Mouse (Mus musculus): ENCODE results near the gene Tmod2. TPM values are rescaled to one million over a fixed set of nuclear protein-coding genes. Genes with fewer than 3 reads are reported as not detected.
"Not testable (repeated sequence)": the region's sequence is repeated elsewhere in the genome, so short reads cannot be mapped to it uniquely, and the experiment has no call there.

Gene Tmod2
- total RNA-seq (2021) = 100 to 1,000 TPM; 382 to 386 TPM
- long read RNA-seq, full-length matches to known transcripts = 18 of 89 reads
- long read RNA-seq, partial matches to known transcripts = 1 of 89 reads
- long read RNA-seq, other reads (novel, unspliced or antisense) = 70 of 89 reads

DNA sequence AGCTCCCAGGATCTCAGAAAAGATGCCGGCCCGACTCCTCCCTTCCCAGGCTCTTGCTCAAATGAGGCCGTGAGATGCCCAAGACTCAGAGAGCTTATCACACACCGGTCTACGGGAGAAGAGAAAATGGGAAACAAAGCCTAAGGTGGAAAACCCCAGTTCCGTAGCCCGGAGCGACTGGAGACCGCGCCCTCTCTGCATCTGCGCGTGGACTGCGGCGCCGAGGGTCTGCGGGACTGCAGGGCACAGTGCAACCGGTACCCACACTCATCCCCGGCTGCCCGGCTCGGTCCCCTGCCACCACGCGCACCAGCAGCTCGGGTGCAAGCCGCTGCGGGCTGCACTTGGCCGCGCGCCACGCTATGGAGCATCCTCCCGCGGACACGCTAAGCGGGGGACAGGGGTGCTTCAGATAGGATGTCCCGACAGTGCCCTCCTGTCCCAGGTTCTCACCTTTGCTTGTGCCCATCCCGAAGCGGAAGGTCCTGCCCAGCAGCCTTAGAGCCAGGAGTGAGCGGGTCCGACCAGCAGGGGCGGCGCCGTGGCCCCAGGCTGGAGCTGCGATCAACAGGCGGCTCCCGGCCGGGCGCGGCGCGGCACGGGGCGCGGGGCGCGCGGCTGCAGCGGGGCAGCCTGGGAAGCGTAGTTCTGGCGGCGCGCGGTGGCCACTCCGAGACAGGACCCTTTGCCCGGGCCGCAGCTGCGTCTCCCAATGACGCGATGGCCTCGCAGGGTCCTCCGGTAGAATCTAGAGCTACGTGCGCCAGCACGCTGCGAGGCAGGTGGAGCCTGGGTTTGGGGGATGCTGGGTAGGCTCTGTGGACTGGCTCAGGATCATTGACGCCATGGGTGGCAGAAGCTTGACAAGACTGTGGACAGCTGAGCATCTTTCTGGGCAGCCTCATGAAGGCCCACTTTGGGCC lies at the start of gene Tmod2:
TSS of gene Tmod2 (minus strand) at position 755 of the 923 bp plus-strand sequence.
- DNase-seq (ENCODE audit: low spot score in 2 of 2) = peak; percentile 75 to 83

GRCm38 (mm10) chr9:75660917-75661316 lies 49.8 kb upstream of the Tmod2 start:
- peak in 1 of 2 experiments; percentile 50 for DNase-seq (ENCODE audit: low spot score in 2 of 2)

GRCm38 (mm10) chr9:75656456-75656855 lies 45.3 kb upstream of the Tmod2 start:
- DNase-seq (ENCODE audit: low spot score in 2 of 2) = not testable (repeated sequence)

GRCm38 (mm10) chr9:75653981-75654911 lies 43.1 kb upstream of the Tmod2 start:
- DNase-seq (ENCODE audit: low spot score in 2 of 2) = no peak

- DNase-seq (ENCODE audit: low spot score in 2 of 2) = no peak
These were observed 34.3 kb upstream of the Tmod2 start for GRCm38 (mm10) chr9:75645405-75645804.

DNA sequence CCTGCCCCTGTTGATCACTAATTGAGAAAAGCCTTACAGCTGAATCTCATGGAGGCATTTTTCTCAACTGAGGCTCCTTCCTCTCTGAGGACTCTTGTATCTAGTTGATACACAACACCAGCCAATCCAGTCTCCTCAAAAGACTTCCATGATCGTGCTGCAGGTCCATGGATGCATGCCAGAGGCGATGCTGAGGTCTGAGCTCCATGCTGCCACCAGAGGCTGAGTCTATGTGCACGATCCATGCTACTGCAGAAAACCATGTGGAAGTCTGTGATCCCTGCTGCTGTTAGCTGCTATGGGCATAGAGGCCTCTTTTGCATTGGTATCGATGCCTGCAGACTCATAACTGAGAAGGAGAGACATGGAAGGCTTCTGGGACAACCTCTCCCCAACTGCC lies 23.1 kb upstream of the Tmod2 start:
- no peak for DNase-seq (ENCODE audit: low spot score in 2 of 2)

DNA sequence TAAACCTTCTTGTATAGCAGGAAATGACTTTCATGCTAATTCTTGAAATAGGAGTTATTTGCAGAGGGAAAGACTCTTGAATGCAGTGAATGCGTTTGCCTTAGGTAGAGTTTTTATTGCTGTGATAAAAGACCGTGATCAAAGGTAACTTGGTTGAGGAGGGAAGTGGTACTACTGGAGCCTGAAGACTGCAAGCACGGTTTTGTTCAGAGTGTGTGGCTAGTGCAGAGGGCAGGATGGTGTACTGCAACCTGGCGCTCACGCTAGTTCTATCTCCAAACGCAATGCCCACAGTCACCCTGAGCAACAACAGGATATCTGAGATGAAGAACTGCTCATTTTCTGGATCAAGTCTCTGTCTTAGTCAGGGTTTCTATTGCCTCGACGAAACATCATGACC lies 22.5 kb upstream of the Tmod2 start:
- no peak for DNase-seq (ENCODE audit: low spot score in 2 of 2)

DNA sequence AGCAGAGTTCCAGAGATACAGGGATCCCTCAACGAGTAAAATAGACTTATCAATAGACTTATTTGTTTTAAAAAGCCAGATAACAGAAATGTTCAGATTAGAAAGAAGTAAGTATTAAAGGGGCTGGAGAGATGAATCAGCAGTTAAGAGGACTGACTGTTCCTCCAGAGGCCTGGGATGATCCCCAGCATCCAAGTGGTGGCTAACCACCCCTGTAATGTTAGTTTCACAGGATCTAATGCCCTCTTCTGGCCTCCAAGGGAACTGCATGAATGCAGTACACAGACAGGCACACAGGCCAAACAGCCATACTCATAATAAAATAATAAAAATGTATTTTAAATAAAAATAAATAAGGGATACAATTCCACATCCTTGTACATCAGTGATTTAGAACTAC lies 21.8 kb upstream of the Tmod2 start:
- no peak for DNase-seq (ENCODE audit: low spot score in 2 of 2)

GRCm38 (mm10) chr9:75632111-75632510 lies 21.0 kb upstream of the Tmod2 start:
- no peak for DNase-seq (ENCODE audit: low spot score in 2 of 2)

GRCm38 (mm10) chr9:75630823-75631454 lies 19.8 kb upstream of the Tmod2 start:
- DNase-seq (ENCODE audit: low spot score in 2 of 2) = no peak

GRCm38 (mm10) chr9:75626308-75626604 lies 15.1 kb upstream of the Tmod2 start:
- DNase-seq (ENCODE audit: low spot score in 2 of 2) = peak in 1 of 2 experiments; percentile 19

GRCm38 (mm10) chr9:75625556-75626307 lies 14.6 kb upstream of the Tmod2 start, which contains the start of gene Lysmd2:
Lysmd2 (plus strand) TSS chr9:75625741.
- peak; percentile 74 to 79 for DNase-seq (ENCODE audit: low spot score in 2 of 2)

DNA sequence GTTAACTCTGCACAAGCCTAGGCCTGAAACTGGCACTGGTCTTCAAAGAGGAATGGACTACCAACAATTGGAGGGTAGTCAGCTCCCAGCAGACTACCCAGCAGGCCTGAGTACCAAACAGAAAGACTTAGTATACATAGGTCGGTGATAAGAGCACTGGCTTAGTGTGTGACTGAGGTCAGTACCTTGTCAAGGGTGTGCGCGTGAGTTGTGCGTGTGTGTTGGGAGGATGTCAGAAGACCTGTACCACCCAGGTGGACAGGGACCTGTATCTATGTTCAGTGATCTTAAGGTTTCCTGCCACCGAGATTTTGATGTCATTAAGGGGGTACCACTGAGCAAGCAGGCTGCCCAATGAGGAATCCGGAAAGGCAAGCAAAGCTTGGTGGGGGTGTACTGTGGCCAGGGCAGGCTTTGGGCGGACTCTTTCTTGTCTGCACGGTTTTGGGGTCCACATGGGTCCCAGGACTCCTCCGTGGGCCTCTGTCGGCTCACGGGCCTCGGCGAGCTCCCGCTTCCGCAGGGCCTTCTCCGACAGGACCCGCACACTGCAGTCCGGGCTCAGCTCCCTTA lies 13.9 kb upstream of the Tmod2 start:
- DNase-seq (ENCODE audit: low spot score in 2 of 2) = peak in 1 of 2 experiments; percentile 17

- DNase-seq (ENCODE audit: low spot score in 2 of 2) = no peak
These were observed 10.3 kb upstream of the Tmod2 start for GRCm38 (mm10) chr9:75621428-75621827.

GRCm38 (mm10) chr9:75619761-75620160 lies 8.6 kb upstream of the Tmod2 start:
- not testable (repeated sequence) for DNase-seq (ENCODE audit: low spot score in 2 of 2)

DNA sequence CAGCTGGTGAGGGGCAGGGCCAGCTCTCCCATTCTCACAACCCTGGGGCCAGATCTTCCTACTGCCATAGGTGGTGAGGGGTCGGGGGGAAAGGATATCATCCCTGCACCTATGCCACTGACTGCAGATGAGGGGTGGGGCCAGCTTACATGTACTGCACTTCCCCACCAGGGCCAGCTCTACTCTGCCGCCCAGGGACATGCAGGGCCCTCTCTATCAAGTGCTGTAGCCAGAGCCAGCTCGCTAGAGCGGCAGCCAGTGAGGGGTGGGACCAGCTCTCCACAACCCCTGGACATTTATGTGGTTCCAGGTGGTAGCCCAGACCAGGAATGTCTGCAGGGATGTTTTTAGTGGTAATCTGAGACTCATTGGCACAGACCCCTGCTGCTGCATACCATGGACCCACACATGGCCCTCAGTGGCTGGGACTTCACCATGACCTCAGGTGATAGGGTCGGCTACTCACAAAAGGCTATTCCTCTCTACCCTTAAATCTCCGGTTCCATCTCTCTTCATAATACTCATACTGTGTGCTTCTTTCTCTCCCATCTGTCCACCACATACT lies 7.8 kb upstream of the Tmod2 start:
- DNase-seq (ENCODE audit: low spot score in 2 of 2) = no peak

GRCm38 (mm10) chr9:75616560-75616959 lies 5.4 kb upstream of the Tmod2 start:
- DNase-seq (ENCODE audit: low spot score in 2 of 2) = no peak

- DNase-seq (ENCODE audit: low spot score in 2 of 2) = peak in 1 of 2 experiments; percentile 55
These were observed 1.2 kb downstream of the Tmod2 start for GRCm38 (mm10) chr9:75609965-75610364.

DNA sequence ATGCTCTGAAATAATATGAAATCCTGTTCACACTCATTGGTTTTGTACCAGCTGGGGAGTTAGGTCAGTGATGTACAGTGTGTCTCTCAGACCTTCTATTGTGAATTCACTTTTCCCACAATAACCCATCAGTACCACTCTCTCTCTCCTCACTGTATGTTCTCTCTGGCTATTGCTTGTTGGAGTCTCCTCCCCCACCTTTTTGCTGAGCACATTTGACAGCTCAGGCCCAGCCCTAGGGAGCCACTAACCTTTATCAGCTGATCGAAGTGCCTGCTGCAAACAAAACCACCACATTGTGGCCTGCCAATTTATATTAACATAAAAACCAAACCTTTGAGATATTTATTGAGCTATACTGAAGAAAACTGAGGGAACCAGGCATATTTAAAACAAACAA lies 1.6 kb downstream of the Tmod2 start:
- peak in 1 of 2 experiments; percentile 44 for DNase-seq (ENCODE audit: low spot score in 2 of 2)

DNA sequence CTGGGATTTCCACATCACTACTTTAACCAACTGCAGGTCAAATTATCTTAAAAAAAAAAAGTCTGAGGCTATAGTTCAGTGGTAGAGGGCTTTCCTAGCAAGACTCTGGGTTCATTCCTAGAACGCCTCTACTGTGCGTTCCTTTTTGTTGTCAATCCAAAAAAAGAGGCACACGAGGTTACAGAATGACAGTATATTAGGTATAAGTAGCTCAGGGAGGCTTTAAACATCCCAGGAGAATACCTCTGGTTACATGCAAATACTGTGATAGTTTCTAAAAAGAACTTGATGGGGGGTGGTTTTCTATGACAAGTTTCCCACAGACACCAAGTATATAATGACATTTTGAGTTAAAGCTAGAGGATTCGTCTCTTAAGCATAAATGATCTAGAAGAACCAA lies 3.6 kb downstream of the Tmod2 start:
- DNase-seq (ENCODE audit: low spot score in 2 of 2) = no peak

All from layer of hippocampus, adult 18-20 months (tissue).